Mouse (Mus musculus) thymus, adult 2 months (tissue): Measurements from ENCODE around the gene Gja10. TPM values are rescaled to one million over a fixed set of nuclear protein-coding genes. Genes with fewer than 3 reads are reported as not detected.
A peak's percentile ranks its signal among the peaks of the same experiment; 100 is the strongest.

Source experiments
- DNase-seq: peaks from one replicate; pipeline ENCODE4 v3.0.0; 2021
- H3K27ac ChIP-seq: fragments of 200-500 bp; 2 replicates; pipeline ENCODE4 v1.5.1; 2012; ENCODE audit warnings: low read length, control low read depth; ENCODE audit not compliant: control insufficient read depth, insufficient read depth
- H3K27me3 ChIP-seq: fragments of 200-500 bp; 2 replicates; pipeline ENCODE4 v1.6.1; 2012; ENCODE audit warnings: mild to moderate bottlenecking, low read length, moderate library complexity, mixed read lengths; ENCODE audit not compliant: control insufficient read depth, insufficient read depth
- H3K36me3 ChIP-seq: fragments of 200-500 bp; 2 replicates; pipeline ENCODE4 v1.6.1; 2012; ENCODE audit warnings: mild to moderate bottlenecking, low read length, moderate library complexity; ENCODE audit not compliant: control insufficient read depth, insufficient read depth
- H3K4me1 ChIP-seq: fragments of 200-500 bp; replicated peaks from 2 replicates; pipeline ENCODE4 v1.6.1; 2012; ENCODE audit warnings: low read length; ENCODE audit not compliant: control insufficient read depth, insufficient read depth
- H3K4me3 ChIP-seq: fragments of 200-500 bp; 2 replicates; pipeline ENCODE4 v1.5.1; 2012; ENCODE audit warnings: mild to moderate bottlenecking, low read length, control low read depth, moderate library complexity; ENCODE audit not compliant: control insufficient read depth, insufficient read depth
- CTCF ChIP-seq: fragments of 200-500 bp; IDR thresholded peaks from 2 replicates; pipeline ENCODE4 v1.5.1; 2012; ENCODE audit warnings: mild to moderate bottlenecking, control low read depth, low read length, moderate library complexity, borderline replicate concordance; ENCODE audit not compliant: control insufficient read depth, poor library complexity, insufficient read depth; ENCODE audit errors: extremely low read depth
- POLR2A ChIP-seq: fragments of 200-500 bp; IDR thresholded peaks from 2 replicates; pipeline ENCODE4 v1.6.1; 2012; ENCODE audit warnings: mild to moderate bottlenecking, low read length, control low read depth, moderate library complexity; ENCODE audit not compliant: control insufficient read depth, poor library complexity, insufficient read depth; ENCODE audit errors: extremely low read depth
- WGBS: fragments of 180-500 bp; shearing (Covaris S2); methylation state at CpG from one replicate; pipeline ENCODE4 v1.1.7; 2018; 5-methylcytosine and 5-hydroxymethylcytosine counted together
- polyA plus RNA-seq: library from polyadenylated mRNA; depleted of rRNA; stranded (reverse); fragments of >200 nt; gene quantifications from 2 replicates; pipeline ENCODE4 v1.2.3, GENCODE M21; 2012

Gja10 gene
- polyA plus RNA-seq, 1 experiment = 0.12 TPM

GRCm38 (mm10) chr4:32562319-32563115 is 40.0 kb downstream of the Gja10 start:
- WGBS = 97% methylated on average over 35 of the region's 35 CpGs
- H3K4me1 ChIP-seq = peaks cover 22% of the 10 kb centered on the region
- H3K4me3 ChIP-seq = no peak overlapping the region
- no peaks in the 10 kb centered on the region for H3K27me3 ChIP-seq
- TF ChIP-seq CTCF (no peak), POLR2A (no peak)
- H3K36me3 ChIP-seq = no peaks in the 10 kb centered on the region
- DNase-seq = no peak
- H3K27ac ChIP-seq = no peak overlapping the region

DNA sequence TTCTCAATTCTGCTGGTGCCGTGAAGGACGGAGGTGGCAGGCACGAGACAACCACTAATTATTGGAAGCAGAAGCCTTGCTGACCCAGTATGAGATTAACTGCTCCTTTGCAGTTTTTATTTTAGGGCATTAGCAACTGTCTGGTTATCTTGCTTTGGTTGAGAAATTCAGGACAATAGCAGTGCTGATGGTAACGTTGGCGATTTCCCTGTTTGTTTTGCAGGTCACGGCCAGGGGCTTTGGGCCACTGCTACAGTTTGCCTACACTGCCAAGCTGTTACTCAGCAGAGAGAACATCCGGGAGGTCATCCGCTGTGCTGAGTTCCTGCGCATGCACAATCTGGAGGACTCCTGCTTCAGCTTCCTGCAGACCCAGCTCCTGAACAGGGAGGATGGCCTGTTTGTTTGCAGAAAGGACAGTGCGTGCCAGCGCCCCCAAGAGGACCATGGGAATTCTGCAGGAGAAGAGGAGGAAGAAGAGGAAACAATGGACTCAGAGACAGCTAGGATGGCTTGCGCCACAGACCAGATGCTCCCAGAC is 40.9 kb downstream of the Gja10 start:
- WGBS = 92% methylated on average over 12 of the region's 12 CpGs
- TF ChIP-seq CTCF (no peak), POLR2A (no peak)
- peak overlapping the region; percentile 50 for H3K27ac ChIP-seq

GRCm38 (mm10) chr4:32560724-32561554 is 41.6 kb downstream of the Gja10 start:
- Histone ChIP-seq H3K4me1 (peaks cover 22% of the 10 kb centered on the region), H3K27me3 (no peaks in the 10 kb centered on the region), H3K4me3 (no peak overlapping the region), H3K36me3 (no peaks in the 10 kb centered on the region), H3K27ac (peak overlapping the region; percentile 87)
- TF ChIP-seq CTCF = no peak
- no peak for TF ChIP-seq POLR2A
- WGBS = 69% methylated on average over 8 of the region's 8 CpGs
- DNase-seq = peak; percentile 52

More for the DNA sequence above, 40.9 kb downstream of the Gja10 start:
- peaks cover 22% of the 10 kb centered on the region for H3K4me1 ChIP-seq
- no peak overlapping the region for H3K4me3 ChIP-seq
- peak; percentile 58 for DNase-seq
- no peaks in the 10 kb centered on the region for H3K36me3 ChIP-seq
- H3K27me3 ChIP-seq = no peaks in the 10 kb centered on the region

DNA sequence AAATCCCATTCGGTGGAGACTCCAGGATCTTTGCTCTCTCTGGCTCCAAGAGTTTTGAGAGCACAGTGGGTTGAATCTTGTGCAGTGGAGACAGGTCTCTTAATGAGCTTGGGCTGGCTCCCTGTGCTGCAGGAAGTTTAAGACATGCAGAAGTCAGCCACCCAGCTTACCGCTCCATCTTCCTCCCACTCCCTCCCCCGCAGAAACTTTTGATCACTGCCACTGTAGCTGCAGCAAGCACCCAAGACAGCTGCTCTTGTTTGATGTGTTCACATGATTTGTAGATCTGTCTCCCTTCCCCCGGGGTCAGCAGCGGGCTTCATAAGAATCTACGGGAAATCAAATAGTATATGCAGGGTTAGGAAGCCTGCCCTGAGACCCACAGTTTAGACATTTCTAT is 42.3 kb downstream of the Gja10 start:
- H3K27ac ChIP-seq = no peak overlapping the region; the same call in 1 of the 2 replicates
- 13% methylated on average over 6 of the region's 6 CpGs for WGBS

DNA sequence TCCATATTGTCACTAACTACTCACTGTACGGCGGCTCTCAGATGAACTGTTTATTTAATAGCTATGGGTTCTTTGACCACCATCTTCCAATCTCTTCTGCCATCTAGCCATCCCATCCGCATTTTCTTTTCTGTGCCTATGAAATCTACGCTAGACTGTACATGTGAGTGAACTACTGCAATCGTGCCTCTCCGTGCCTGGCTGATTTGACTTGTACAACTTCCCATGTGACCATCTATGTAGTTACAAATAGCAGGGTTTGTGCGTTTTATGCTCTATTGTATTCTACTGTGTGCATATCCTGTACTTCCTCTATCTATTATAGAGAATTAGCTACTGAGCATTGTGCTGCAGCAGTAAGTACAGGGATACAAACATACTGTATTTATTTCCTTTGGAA is 47.1 kb downstream of the Gja10 start:
- H3K36me3 ChIP-seq = no peaks in the 10 kb centered on the region
- TF ChIP-seq CTCF (no peak), POLR2A (no peak)
- no peaks in the 10 kb centered on the region; the same call in 1 of the 2 replicates for H3K4me1 ChIP-seq
- 88% methylated on average over 7 of the region's 7 CpGs for WGBS
- no peak overlapping the region for H3K27ac ChIP-seq
- DNase-seq = no peak
- no peaks in the 10 kb centered on the region for H3K27me3 ChIP-seq
- H3K4me3 ChIP-seq = no peak overlapping the region

More for the DNA sequence above, 42.3 kb downstream of the Gja10 start:
- Histone ChIP-seq H3K27me3 (no peaks in the 10 kb centered on the region), H3K4me1 (peaks cover 20% of the 10 kb centered on the region), H3K4me3 (no peak overlapping the region), H3K36me3 (no peaks in the 10 kb centered on the region)
- TF ChIP-seq POLR2A (no peak), CTCF (no peak)
- peak; percentile 89 for DNase-seq

GRCm38 (mm10) chr4:32551337-32551736 is 51.2 kb downstream of the Gja10 start:
- no peak overlapping the region for H3K4me3 ChIP-seq
- H3K27me3 ChIP-seq = no peaks in the 10 kb centered on the region
- H3K36me3 ChIP-seq = no peaks in the 10 kb centered on the region
- TF ChIP-seq POLR2A = no peak
- no peak for TF ChIP-seq CTCF
- H3K4me1 ChIP-seq = no peaks in the 10 kb centered on the region
- DNase-seq = peak; percentile 41
- WGBS = 76% methylated on average over 4 of the region's 4 CpGs
- H3K27ac ChIP-seq = no peak overlapping the region
